Mouse (Mus musculus) CH12F3 (cell line): Measurements from ENCODE around the gene ccdc198.

Experiments
- in situ Hi-C: fragments of 300-500 bp; cut with MboI; formaldehyde crosslinking; loops from 2 replicates; pipeline ENCODE4 v1.14.3; 2020; ENCODE audit warnings: low sequenced_read_pairs

ccdc198 gene

DNA sequence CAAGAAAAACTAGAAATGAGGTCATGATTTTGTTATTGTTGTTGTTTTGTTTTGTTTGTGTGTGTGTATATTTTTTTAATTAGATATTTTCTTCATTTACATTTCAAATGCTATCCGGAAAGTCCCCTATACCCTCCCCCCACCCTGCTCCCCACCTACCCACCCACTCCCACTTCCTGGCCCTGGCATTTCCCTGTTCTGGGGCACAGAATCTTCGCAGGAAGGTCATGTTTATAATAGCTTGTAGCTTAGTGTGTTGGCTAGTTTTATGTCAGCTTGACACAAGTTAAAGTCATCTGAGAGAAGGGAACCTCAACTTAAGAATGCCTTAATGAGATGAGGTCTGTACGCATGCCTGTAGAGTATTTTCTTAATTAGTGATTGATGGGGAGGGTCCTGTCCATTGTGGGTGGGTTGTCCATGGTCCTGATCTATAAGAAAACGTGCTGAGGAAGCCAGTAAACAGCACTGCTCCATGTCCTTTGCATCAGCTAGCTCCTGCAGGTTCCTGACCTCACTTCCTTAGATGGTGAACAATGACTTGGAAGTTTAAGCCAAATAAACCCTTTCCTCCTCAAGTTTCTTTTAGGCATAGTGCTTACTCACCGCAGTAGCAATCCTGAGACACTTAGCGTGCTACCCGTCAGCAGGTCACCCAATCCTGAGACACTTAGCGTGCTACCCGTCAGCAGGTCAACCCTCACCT lies 44.0 kb downstream of the ccdc198 start:
- in situ Hi-C loops, result no loop called here

DNA sequence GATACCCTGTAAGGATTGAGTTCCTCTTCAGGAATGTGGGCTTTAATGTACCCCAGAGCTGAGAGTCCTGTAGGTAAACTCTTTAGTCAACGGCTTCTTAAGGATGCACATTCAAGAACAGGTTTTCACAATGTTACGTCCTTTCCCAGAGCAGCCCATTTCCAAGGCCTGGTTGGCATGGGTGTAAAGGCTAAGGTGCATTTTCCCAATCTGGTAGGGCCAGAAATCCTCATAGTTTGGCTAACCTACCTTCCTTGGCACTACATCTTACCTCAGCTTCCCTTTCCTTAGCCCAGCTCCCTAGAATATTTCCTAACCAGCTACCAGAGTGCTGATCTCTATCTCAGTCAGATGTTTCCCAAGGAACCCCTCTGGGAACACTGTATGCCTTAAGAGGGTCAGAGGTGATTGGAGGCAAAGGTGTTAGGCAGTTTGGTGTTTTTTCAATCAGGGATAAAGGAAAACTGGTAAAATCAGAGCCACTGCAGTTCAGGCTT lies 48.2 kb downstream of the ccdc198 start:
- in situ Hi-C loops, result no loop called here

DNA sequence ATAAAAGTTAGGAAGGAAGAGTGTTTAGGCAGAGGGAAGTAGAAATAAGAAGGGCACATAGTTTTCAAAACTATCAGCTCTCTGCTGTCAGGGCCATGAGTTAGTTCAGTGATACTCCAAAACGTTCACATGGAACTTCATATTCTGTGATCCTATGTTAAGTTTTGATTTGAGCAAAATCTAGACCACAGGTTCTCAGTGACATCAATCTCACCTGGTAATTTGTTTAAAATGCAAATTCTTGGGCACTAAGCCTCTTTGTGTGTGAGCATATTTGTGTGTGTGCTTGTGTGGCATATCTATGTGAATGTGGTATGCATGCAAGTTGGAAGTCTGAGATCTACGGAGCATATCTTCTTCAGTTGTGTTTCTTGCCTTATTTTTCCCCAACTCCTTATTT lies 59.0 kb downstream of the ccdc198 start:
- in situ Hi-C loops, result no loop called here

DNA sequence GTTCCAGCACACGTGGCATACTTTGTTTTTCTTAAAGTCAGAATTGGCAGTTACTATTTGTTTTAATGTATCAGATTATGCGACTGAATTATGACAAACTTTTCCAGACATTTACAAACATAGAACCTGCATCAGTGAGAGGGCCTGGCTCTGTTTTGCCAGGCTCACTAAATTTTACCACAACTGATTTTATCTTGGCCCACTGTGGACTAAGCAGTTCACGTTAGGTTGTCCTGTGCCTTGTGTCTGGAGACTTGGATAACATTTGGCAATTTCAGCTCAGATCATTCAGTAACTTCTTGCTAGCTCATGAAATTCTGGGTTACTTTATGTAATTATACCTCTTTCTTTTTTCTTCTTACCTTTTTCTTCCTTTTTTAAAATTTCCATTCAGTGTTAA lies 65.5 kb downstream of the ccdc198 start:
- in situ Hi-C loops, result no loop called here

DNA sequence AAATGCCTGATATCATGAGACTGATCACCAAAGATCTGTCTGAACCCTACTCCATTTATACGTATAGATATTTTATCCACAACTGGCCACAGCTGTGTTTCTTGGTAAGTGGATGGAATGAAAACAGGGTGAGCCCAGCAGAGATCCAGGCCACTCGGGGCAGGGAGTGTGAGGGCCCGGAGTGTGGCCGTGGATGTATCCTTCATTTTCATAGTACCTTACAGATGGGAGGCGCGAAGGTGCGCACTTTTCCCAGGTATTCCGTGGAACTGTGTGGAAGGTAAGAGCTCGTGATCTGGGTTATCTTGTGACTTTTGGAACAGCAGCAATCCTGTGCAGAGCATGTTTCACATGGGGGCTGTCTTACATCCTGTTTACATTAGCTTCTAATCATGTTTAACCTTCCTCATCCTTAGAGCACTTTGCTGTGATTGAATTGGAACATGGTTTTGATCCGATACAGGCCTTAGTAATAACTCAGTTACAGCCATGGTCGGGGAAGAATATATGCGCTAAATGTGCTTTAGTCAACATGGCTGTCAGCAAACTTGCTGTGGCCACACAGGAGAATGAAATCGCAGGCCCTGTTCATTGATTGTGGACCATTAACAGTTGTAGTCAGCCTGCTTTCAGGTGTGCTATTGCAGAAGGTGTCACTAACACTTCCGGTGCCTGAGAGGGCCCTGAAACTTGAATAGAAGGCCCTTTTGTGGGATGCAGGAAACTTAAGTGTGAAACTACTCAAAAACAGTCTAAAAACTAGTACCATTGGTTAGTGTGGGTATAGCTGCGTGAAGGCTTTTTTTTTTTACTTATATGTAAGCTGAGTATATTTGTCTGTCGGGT lies 71.8 kb downstream of the ccdc198 start:
- in situ Hi-C loops, result no loop called here

DNA sequence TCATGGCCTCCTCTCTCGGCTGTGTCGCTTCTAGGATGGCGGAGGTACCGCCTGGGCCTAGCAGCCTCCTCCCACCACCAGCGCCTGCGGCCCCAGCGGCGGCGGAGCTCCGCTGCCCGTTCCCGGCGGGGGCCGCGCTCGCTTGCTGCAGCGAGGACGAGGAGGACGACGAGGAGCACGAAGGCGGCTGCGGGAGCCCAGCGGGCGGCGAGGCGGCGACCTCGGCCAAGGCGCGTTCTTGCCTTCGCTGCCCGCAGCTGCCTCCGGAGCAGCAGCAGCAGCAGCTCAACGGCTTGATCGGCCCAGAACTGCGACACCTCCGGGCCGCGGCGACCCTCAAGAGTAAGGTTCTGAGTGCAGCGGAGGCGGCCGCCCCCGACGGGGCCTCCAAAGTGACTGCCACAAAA lies 72.7 kb downstream of the ccdc198 start:
- in situ Hi-C loops, result no loop called here

DNA sequence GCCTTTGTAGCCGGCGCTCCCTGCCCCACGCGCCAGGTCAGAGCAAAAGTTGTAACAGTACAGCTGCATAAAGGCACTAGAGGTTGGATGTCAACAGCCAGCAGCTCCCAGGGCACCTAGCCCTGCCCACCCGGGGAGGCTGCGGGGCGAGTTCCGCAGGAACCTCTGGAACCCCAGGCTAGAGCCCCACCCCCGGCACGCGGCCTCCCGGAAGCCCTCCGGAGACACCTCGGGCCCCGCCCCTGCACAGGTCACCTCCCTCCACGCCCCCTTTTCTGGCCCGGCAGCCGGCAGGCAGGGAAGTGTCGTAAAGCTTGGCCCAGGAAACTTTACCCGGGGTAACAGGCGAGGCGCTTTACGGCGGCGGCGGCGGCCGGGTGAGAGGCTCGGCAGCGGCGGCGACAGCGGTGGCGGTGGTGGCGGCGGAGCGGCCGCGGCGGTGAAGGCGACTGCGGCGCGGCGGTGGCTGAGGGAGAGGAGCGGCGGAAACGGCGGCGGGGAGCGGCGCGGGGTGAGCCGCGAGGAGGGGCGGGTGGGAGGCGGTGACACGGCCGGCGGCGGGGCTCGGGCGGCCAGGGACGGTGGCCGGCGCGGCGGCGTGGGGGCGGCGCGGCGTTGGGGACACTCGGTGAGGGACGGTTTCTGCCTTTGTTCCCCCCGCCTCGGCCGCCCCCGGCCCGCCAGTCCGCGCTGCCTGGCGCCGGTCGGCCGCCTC lies 73.2 kb downstream of the ccdc198 start, which contains the start of gene Naa30:
TSS of gene Naa30 (plus strand) at position 360 of the 715 bp plus-strand sequence.
- in situ Hi-C loops, result no loop called here

DNA sequence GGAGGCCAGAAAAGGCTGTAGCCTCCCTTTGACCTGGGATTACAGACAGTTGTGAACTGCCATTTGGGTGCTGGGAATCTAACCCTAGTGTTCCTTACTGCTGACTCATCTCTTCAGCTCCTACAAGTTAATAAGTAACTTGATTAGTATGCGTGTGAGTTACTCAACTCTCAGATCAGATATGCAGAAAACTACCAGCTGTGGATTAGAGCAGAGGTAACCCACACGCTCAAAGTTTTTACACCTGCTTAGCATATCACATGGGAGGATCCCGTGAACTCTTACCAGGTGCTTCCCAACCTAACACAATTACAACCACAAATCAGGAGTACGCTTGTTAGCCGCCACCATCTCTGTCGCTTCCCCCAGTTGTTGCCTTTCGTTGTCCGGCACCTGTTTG lies 74.0 kb downstream of the ccdc198 start:
- in situ Hi-C loops, result no loop called here
